Mouse (Mus musculus): Measurements from ENCODE around the gene Ric1.

DNA sequence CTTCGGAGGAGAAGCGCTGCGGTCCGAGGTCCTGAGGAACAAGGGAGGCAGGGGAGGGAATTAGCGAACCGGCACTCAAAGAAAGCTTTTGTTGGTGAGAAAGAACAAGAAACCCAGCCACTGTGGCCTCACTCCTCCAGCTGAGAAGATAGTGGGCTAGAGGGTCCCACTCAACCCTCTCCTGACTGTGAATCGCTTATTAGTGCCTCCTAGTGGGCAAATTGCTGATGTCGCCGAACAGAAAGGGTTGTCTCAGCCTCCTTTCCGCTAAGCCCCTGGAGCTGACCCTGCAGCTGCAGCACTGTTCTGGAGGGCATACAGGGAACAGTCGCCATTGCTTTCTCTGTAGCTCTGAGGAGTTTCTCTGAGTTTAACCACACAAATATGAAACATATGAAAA, 21.0 kb upstream of the Ric1 start:
- TF ChIP-seq CTCF (IDR thresholded peaks at IDR 0.05), result no peak
- TF ChIP-seq EP300 (IDR thresholded peaks at IDR 0.05; ENCODE audit: insufficient read depth, low read depth, low read length), result no peak

Data from heart, adult 2 months (tissue).